Mouse (Mus musculus) forebrain, embryonic 11.5 days (tissue): ENCODE measurements around the gene Anapc1. TPM values are rescaled to one million over a fixed set of nuclear protein-coding genes. Genes with fewer than 3 reads are reported as not detected.

ENCODE experiments used
- ATAC-seq: fragments of 200-750 bp; cut with Nextera tagmentation; replicated peaks from 2 replicates; pipeline ENCODE4 v1.8.0; 2017; ENCODE audit warnings: moderate TSS enrichment; ENCODE audit not compliant: low FRiP score
- DNase-seq: peaks from one replicate; pipeline ENCODE4 v3.0.0-alpha.2; 2017; ENCODE audit warnings: low spot score
- H3K27ac ChIP-seq: fragments of 300-500 bp; sonication (generic); 2 replicates; pipeline ENCODE4 v1.5.1; 2014; ENCODE audit warnings: low read depth, low read length
- H3K27me3 ChIP-seq: fragments of 300-500 bp; sonication (generic); 2 replicates; pipeline ENCODE4 v1.6.1; 2014; ENCODE audit warnings: mild to moderate bottlenecking, low read length, mixed read lengths; ENCODE audit not compliant: control insufficient read depth, insufficient read depth
- H3K36me3 ChIP-seq: fragments of 300-500 bp; sonication (generic); 2 replicates; pipeline ENCODE4 v1.6.1; 2014; ENCODE audit warnings: mild to moderate bottlenecking, low read length, moderate library complexity, mixed read lengths; ENCODE audit not compliant: control insufficient read depth, insufficient read depth
- H3K4me1 ChIP-seq: fragments of 300-500 bp; sonication (generic); replicated peaks from 2 replicates; pipeline ENCODE4 v1.6.1; 2014; ENCODE audit warnings: low read length, mixed read lengths; ENCODE audit not compliant: control insufficient read depth, insufficient read depth
- H3K4me2 ChIP-seq: fragments of 300-500 bp; sonication (generic); 2 replicates; pipeline ENCODE4 v1.6.1; 2014; ENCODE audit warnings: low read depth, mild to moderate bottlenecking, low read length, moderate library complexity, mixed read lengths; ENCODE audit not compliant: severe bottlenecking
- H3K4me3 ChIP-seq: fragments of 300-500 bp; sonication (generic); 2 replicates; pipeline ENCODE4 v1.5.1; 2014; ENCODE audit warnings: low read depth, low read length
- H3K9ac ChIP-seq: fragments of 300-500 bp; sonication (generic); 2 replicates; pipeline ENCODE4 v1.6.1; 2014; ENCODE audit warnings: low read length
- H3K9me3 ChIP-seq: fragments of 300-500 bp; sonication (generic); 2 replicates; pipeline ENCODE4 v1.6.1; 2016; ENCODE audit warnings: low read length, mixed read lengths; ENCODE audit not compliant: control insufficient read depth
- WGBS: fragments of 180-500 bp; shearing (Covaris S2); extraction: QIAGEN DNeasy Blood & Tissue Kit; methylation state at CpG from one replicate; pipeline ENCODE4 v1.1.7; 2014; 5-methylcytosine and 5-hydroxymethylcytosine counted together
- polyA plus RNA-seq: library from polyadenylated mRNA; unstranded; fragments of >200 nt; fragmentation: Nextera tagmentation; extraction: Ambion mirVana; gene quantifications from 2 replicates; pipeline ENCODE4 v1.2.1, GENCODE M21; 2014

Gene Anapc1
- polyA plus RNA-seq, 1 experiment from 2014 or later: 120 TPM

DNA sequence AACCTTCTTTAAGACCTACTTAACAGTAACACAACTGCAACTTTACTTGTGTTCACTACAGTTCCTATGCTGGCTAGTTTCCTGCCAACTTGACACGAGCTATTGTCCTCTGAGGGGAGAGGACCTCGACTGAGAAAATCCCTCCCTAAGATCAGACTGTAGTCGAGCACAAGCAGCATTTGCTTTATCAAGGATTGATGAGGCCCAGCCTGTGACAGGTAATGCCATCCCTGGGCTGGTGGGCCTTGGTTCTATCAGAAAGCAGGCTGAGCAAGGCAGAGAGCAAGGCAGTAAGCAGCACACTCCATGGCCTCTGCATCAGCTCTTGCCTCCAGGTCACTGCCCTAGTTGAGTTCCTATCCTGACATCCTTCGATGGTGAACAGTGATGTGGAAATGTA lies 6.0 kb upstream of the Anapc1 start:
- WGBS: 74% methylated on average over 4 of the region's 4 CpGs
- DNase-seq (no peak), ATAC-seq (no peak)
- no peak overlapping the region for H3K27ac ChIP-seq
- H3K4me1 ChIP-seq: no peaks in the 10 kb centered on the region
- H3K9me3 ChIP-seq: no peaks in the 10 kb centered on the region
- no peaks in the 10 kb centered on the region for H3K36me3 ChIP-seq
- H3K27me3 ChIP-seq: no peaks in the 10 kb centered on the region
- H3K9ac ChIP-seq: no peak overlapping the region
- H3K4me2 ChIP-seq: no peak overlapping the region
- no peak overlapping the region for H3K4me3 ChIP-seq

DNA sequence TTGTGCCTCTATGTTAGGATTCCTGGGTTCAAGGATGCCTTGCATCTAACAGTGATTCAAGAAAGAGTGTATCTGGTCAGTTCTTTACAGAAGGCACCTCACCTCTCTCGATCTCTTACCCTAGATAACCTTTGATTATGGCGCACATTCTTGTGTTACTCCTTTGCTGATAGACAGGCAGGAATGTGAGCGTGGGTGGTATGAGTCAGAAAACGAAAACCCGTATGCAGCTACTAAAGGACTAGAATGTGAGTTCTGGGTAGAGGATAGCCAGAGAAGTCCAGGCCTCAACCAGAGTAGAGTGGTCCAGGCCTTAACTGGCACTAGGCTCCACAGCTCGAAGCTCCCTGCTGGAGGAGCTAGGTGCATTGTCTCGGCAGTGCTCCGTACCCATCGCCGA lies 5.6 kb upstream of the Anapc1 start:
- Histone ChIP-seq H3K4me3 (no peak overlapping the region), H3K9ac (no peak overlapping the region), H3K36me3 (no peaks in the 10 kb centered on the region), H3K4me2 (no peak overlapping the region), H3K4me1 (no peaks in the 10 kb centered on the region), H3K27me3 (no peaks in the 10 kb centered on the region), H3K9me3 (no peaks in the 10 kb centered on the region), H3K27ac (no peak overlapping the region)
- ATAC-seq: no peak
- 88% methylated on average over 10 of the region's 10 CpGs for WGBS
- no peak for DNase-seq

DNA sequence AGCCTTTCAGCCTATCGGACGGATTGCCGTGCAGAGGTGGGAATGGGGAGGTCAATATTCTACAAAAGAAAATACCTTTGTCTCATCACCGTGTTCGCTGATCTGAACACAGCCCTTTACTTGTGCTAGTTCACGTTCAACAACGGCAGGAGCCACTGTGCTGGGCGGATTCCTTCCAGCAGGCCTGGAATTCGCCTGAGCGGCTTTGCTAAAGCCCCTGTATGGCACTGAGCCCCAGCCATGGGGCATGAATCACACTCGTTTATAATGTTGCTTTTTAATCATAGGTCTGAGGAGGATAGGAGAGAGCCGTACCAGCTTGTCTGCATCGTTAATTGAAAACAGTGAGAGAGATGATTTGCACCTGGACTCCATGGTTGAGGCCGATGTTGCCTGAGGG lies 5.1 kb upstream of the Anapc1 start:
- DNase-seq: no peak

DNA sequence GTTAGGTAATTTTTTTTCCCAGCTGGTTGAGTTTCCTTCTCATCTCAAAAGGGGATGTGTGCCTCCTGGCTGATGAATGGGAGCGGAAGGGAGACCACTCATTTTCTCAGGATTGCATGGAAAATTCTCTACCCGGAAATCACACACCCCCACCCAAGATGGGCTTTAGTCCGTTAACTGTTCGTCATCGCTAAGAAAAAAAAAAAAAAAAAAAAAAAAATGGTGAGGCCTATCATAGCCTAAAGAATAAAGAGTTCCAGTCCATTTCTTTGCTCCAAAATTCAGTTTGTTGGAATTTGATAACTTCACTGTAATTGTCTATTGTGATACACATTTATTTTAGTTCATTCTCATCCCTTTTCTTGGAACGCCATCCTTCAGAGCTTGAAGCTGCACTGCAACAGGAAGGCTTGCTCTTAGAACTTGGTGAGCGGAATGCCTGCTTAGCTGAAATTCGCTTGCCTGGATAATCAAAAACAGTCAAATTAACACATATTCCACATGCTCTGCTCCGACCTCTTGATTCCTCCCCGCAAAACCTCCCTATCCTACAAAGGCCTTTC lies 448 bp upstream of the Anapc1 start:
- 0 out of 2 replicates have a peak, but pooled peaks cover 5% of the 10 kb centered on the region for H3K4me1 ChIP-seq
- ATAC-seq (peak; percentile 81), DNase-seq (no peak)
- peak overlapping the region; percentile 99 for H3K9ac ChIP-seq
- no peaks in the 10 kb centered on the region for H3K9me3 ChIP-seq
- WGBS: 48% methylated on average over 10 of the region's 10 CpGs
- H3K27me3 ChIP-seq: no peaks in the 10 kb centered on the region
- H3K36me3 ChIP-seq: no peaks in the 10 kb centered on the region
- peak overlapping the region; percentile 81 for H3K27ac ChIP-seq
- peak overlapping the region; percentile 46 for H3K4me2 ChIP-seq
- peak overlapping the region; percentile 97 for H3K4me3 ChIP-seq

More for the DNA sequence above, 5.1 kb upstream of the Anapc1 start:
- Histone ChIP-seq H3K9ac (no peak overlapping the region), H3K27me3 (no peaks in the 10 kb centered on the region), H3K36me3 (no peaks in the 10 kb centered on the region), H3K9me3 (no peaks in the 10 kb centered on the region), H3K4me1 (no peaks in the 10 kb centered on the region), H3K4me3 (no peak overlapping the region), H3K4me2 (no peak overlapping the region), H3K27ac (no peak overlapping the region)
- WGBS: 75% methylated on average over 14 of the region's 14 CpGs
- ATAC-seq: no peak

DNA sequence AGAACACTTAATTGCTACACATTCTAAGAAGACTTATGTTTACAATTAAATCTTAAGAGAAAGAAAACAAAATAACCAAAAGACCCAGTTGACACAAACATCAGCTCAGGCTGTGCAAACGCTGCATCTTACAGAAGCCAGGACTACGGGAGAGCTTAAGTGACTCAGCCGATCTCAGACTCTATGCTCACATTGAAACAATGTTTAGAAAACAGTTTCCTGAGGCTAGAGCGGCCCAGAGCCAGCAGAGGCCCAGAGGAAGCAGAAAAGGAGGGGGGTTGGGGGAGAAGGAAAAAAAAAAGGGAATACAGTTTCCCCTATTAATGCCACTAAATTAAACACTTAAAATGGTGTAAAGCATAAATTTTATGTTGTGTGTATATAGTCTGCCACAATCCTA lies 6.5 kb downstream of the Anapc1 start:
- no peaks in the 10 kb centered on the region for H3K27me3 ChIP-seq
- H3K36me3 ChIP-seq: peaks cover 7% of the 10 kb centered on the region; the same call in 1 of the 2 replicates
- WGBS: 81% methylated on average over 4 of the region's 4 CpGs
- no peaks in the 10 kb centered on the region for H3K9me3 ChIP-seq
- 0 out of 2 replicates have a peak, but pooled peaks cover under 1% of the 10 kb centered on the region for H3K4me1 ChIP-seq
- no peak overlapping the region for H3K4me2 ChIP-seq
- no peak overlapping the region for H3K27ac ChIP-seq
- no peak for ATAC-seq
- DNase-seq: no peak
- H3K4me3 ChIP-seq: no peak overlapping the region
- no peak overlapping the region for H3K9ac ChIP-seq

DNA sequence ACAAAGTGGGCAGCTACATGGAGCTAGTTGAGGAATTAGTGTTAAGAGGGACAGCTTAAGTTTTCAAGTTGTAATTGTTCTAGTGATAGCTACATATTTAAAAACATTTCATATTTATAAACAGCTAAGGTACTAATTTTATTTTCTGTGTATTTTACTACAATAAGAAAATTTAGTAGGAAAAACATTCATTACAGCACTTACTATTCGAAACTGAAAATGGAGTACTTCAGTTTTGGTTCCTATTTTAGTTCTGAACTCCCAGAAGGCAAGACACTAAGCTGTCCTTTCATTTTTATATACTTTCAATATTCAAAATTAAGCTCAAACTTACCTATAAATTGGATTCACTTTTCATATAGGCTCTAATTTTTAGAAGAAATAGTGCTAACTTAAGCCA lies 66.6 kb downstream of the Anapc1 start:
- H3K27me3 ChIP-seq: no peaks in the 10 kb centered on the region

DNA sequence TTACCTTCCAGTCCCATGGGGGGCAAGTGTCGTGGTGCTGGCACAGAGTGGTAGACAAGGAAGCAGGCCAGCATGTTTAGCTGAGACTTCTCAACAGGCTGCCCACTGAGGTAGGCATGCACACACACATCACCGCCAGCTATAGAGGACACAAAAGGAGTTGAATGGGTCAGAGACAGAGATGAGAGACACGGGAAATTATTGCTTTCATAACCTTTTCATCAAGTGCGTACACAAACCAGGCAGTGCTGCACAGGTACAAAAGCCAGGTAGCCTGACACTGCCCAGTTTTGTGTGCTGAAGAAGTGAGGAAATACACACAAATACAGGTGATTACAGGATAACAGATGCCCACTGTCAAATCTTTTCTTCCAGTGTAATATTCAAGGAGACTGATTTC lies 71.8 kb downstream of the Anapc1 start:
- Histone ChIP-seq H3K4me1 (no peaks in the 10 kb centered on the region), H3K4me2 (no peak overlapping the region), H3K9me3 (no peaks in the 10 kb centered on the region), H3K36me3 (peaks cover 19% of the 10 kb centered on the region), H3K4me3 (no peak overlapping the region), H3K27me3 (no peaks in the 10 kb centered on the region), H3K27ac (no peak overlapping the region), H3K9ac (no peak overlapping the region)
- WGBS: 92% methylated on average over 4 of the region's 4 CpGs
- ATAC-seq (no peak), DNase-seq (no peak)

More for the DNA sequence above, 66.6 kb downstream of the Anapc1 start:
- Histone ChIP-seq H3K4me1 (no peaks in the 10 kb centered on the region), H3K9ac (no peak overlapping the region), H3K4me3 (no peak overlapping the region), H3K27ac (no peak overlapping the region), H3K9me3 (no peaks in the 10 kb centered on the region), H3K4me2 (no peak overlapping the region), H3K36me3 (peaks cover 10% of the 10 kb centered on the region)
- DNase-seq (no peak), ATAC-seq (no peak)
- 91% methylated on average over 1 of the region's 1 CpGs for WGBS

DNA sequence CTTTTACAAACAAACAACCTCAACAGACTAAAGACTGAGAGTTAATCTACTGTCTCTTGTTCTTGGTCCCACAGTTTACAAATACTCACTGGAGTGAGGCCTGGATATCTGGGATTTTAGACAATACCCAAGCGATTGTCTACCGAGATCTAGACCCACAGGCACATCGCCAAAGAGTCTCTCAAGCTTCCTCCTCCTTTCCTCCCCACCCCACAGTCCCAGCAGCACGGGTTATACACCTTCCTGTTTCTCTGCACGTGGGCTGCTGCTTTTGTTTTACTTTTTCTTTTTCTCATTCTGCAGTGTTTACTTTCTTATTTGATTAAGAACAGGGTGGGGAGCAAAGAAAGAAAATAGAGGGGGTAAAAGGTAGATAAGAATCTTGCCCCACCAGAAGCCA lies 73.8 kb downstream of the Anapc1 start:
- DNase-seq: no peak
- H3K36me3 ChIP-seq: peaks cover 15% of the 10 kb centered on the region
- 90% methylated on average over 5 of the region's 5 CpGs for WGBS

DNA sequence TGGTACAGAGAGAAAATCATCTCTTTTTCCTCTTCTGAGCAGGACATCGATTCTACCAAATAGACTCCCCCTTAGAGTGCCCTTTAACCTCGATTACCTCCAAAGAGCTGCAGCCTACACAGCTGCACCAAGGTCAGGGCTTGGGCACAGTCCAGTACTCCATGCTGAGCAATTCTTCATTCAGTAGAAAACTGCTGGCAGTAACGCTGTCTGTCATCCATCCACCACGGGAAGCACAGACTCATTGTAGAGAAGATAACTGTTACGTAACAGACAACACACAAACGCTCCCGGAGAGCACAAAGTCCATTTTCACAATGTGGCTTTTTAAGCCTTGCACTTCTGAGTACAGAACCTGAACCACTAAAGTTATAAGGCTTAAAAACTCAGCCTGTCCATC lies 74.9 kb downstream of the Anapc1 start:
- no peak for ATAC-seq
- 92% methylated on average over 7 of the region's 7 CpGs for WGBS

More for the DNA sequence above, 73.8 kb downstream of the Anapc1 start:
- Histone ChIP-seq H3K27ac (no peak overlapping the region), H3K4me2 (no peak overlapping the region), H3K4me1 (no peaks in the 10 kb centered on the region), H3K9me3 (no peaks in the 10 kb centered on the region), H3K4me3 (no peak overlapping the region), H3K27me3 (no peaks in the 10 kb centered on the region), H3K9ac (no peak overlapping the region)
- ATAC-seq: no peak

More for the DNA sequence above, 74.9 kb downstream of the Anapc1 start:
- no peaks in the 10 kb centered on the region for H3K4me1 ChIP-seq
- H3K27me3 ChIP-seq: no peaks in the 10 kb centered on the region
- H3K4me2 ChIP-seq: no peak overlapping the region
- no peaks in the 10 kb centered on the region for H3K9me3 ChIP-seq
- no peak for DNase-seq
- no peak overlapping the region for H3K4me3 ChIP-seq
- H3K9ac ChIP-seq: no peak overlapping the region
- peaks cover 12% of the 10 kb centered on the region for H3K36me3 ChIP-seq
- H3K27ac ChIP-seq: no peak overlapping the region
